In the genomic region with DNA sequence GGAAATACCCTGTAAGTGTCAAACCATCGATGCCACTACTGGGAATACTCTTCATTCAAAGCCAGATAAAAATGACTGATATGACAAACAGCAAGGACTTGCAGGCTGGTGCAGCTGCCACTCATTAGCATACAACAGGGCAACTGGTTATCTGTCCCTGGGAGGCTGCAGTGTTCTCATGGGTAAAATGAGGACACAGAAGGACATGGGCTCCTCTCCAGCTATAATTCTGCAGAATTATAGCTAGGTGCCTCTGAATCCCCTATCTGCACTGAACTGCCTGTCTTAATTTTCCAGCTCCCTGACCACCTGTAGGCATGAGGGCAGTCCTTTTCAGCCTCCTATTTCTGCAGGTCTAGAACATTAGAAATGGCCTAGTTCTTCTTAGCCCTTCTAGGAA, we compare ENCODE assay signal across 16 mouse cellular contexts.
"Had no signal": no experiment of that assay in that cellular context is flagged by ENCODE, and none has a peak within 500 bp of the region (broad histone marks: within the 10 kb centered on the region; RNA-seq: fewer than 3 reads in every experiment).

No protein-coding gene starts in this region.

- ATAC-seq: hindbrain, embryonic 16.5 days; inflammation-experienced regulatory T-cells, adult 6 months; intestine, embryonic 15.5 days; liver, embryonic 12.5 days had no signal

- DNase-seq: gastrocnemius, postnatal 14 days; heart, adult 2 months; heart, postnatal 10 days; heart, postnatal 36 days; kidney, adult 11 months; kidney, adult 2 months; kidney, adult 9 months; kidney, postnatal 14 days; kidney, postnatal 36 days; layer of hippocampus, adult 9-11 months; layer of hippocampus, postnatal 36 days; left cerebral cortex, postnatal 4 days had no signal
